In genomic region chr3:92212059-92212458, GRCm38 (mm10) we compare ENCODE assay signal across 12 mouse cellular contexts. TPM values are rescaled to one million over a fixed set of nuclear protein-coding genes. Genes with fewer than 3 reads are reported as not detected.
"Had no signal": no experiment of that assay in that cellular context is flagged by ENCODE, and none has a peak within 500 bp of the region (broad histone marks: within the 10 kb centered on the region; RNA-seq: fewer than 3 reads in every experiment).

No protein-coding gene starts in this region.

RNA-seq across cellular contexts. Expression of gene Sprr2a1, which starts 3.5 kb away (rescaled TPM):
- total RNA-seq: megakaryocyte, adult 5-6 weeks; megakaryocyte-erythroid progenitor cell, adult 5-6 weeks; neutrophil, adult 5-6 weeks had no signal
- polyA plus RNA-seq: liver, embryonic 15.5 days; lung, embryonic 16.5 days; midbrain, embryonic 10.5 days; midbrain, embryonic 12.5 days; midbrain, embryonic 14.5 days; midbrain, embryonic 16.5 days; neural tube, embryonic 12.5 days; neural tube, embryonic 14.5 days; spleen, adult 2 months had no signal

RNA-seq across cellular contexts. Expression of gene Sprr2a2, which starts 3.7 kb away (rescaled TPM):
- total RNA-seq: megakaryocyte, adult 5-6 weeks; megakaryocyte-erythroid progenitor cell, adult 5-6 weeks; neutrophil, adult 5-6 weeks had no signal
- polyA plus RNA-seq: midbrain, embryonic 10.5 days; midbrain, embryonic 12.5 days; midbrain, embryonic 14.5 days; neural tube, embryonic 12.5 days; neural tube, embryonic 14.5 days had no signal
